Mouse (Mus musculus): ENCODE results near the gene Fbxl22. TPM values are rescaled to one million over a fixed set of nuclear protein-coding genes. Genes with fewer than 3 reads are reported as not detected.
A peak's percentile ranks its signal among the peaks of the same experiment; 100 is the strongest.

Gene Fbxl22
- total RNA-seq (2021): 10 to 100 TPM; 69.0 to 73.3 TPM

DNA sequence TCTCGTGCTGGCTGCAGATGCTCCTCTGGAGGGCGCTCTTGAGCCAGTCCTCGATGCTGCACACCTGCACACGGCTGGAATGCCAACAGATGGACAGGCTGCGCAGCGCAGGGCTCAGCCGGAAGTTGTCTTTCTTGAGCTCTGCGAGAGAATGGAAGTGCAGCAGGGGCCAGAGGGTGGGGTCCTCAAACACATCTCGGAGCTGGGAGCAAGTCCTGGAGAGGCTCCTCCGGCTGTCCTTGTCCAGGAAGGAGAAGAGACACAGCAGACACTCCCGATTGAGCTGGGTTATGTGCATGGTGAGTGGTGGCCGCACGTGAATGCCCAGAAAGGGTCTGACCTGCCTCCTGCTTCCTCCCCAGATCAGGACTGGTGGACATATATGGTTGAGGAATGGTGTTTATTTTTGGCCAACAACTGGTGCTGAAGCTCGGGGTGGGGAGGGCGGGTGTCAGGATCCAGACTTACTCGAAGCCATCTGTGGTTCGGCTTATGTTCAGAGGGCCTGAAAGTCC lies at the start of gene Fbxl22:
TSS of gene Fbxl22 (minus strand) at position 338 of the 515 bp plus-strand sequence.
- intact Hi-C loops (cut with DNase I): loop anchor here (2.0 to 5.0 kb wide), 2 partner anchors 78 to 273 kb away; partner anchors contain the start of gene Usp3
- DNase-seq: peak; percentile 75 to 80

DNA sequence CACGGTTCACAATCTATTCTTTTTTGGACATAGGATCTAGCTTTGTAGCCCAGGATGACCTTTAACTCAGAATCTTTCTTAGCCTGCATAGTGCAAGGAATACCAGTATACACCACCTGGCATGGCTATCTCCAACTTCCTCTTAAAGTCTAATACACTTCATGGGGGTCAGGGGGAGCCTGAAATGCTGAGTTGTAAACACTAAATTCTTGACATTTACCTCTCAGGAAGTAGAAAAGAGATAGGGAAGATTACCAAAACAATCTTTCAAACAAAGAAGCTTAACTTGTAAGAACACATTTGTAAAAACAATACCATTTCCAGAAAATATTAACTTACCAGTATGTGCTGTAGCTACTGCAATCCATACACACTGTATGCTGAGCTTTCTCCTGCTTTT lies 47.8 kb upstream of the Fbxl22 start:
- intact Hi-C loops (cut with DNase I): no loop called here
- DNase-seq: no peak

DNA sequence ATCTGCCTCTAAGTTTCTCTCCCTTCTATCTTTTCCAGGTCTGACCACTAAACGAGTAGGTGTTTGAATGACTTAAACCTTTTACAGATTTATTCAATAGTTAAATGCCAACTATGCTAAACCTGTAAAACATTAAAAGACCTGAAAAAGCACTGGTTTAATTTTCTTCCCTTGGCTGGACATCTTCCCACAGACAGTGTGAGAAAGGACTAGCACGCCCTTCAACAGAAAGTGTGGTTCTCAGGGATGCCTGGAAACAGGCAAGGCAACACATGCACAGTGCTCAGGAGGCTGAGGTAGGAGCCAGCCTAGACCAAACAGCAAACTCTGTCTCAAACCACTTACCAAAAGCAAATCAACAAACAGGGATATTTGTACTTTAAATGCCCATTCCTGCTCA lies 47.1 kb upstream of the Fbxl22 start:
- no peak for DNase-seq
- intact Hi-C loops (cut with DNase I): no loop called here

DNA sequence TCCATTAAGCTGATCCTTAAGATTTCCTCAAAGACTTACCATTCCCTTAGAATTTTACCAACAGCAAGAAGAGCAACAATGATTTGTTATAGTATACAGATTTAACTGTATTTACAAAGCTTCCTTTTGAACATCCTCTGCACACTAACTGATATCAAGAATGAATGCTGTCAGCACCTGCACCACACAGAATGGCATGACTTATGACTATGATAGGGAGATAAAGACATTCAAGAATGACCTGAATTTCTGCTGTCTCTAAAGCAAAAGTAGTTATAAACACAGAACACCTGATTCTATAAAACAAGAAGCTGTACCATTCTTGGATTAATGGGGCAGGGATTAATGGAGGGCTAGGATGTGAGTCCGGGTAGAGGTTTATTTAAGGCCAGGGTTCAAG lies 46.3 kb upstream of the Fbxl22 start:
- no peak for DNase-seq

DNA sequence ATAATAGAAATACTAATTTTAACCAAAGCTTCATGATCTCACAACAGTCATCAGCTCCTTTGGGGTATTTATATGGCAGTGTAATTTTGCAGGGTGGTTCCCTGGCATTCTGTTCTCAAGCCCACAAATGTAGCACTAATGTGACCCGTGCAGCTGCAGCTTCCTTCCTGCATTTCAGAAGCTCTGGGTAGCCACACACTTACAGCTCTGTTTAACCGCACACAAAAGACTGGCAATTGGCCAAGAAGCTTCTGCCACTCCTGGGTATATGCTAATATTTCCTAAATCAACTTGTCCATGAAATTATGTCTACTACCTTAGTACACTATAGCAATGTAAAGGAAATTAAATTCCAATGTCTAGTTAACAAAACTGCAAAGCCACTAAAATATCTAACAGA lies 45.9 kb upstream of the Fbxl22 start:
- peak; percentile 31 to 43 for DNase-seq
- intact Hi-C loops (cut with DNase I): no loop called here

More for the DNA sequence above, 46.3 kb upstream of the Fbxl22 start:
- intact Hi-C loops (cut with DNase I): no loop called here

DNA sequence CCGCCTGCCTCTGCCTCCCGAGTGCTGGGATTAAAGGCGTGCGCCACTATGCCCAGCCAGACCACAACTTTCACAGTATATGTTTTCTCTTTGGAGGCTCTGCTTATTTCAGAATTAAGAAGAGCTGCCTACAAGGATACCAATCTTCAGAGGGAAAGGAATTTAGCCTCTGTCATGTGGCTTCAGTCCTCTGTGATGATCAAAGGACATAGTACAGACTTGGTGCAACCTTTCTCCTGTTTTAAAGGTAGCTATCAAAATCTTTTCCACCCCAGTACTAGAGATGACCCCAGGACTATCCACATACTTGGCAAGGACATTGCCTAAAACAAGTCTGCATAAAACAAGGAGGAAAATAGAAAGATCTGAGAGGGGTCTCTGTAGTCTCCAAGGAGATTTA lies 44.6 kb upstream of the Fbxl22 start:
- intact Hi-C loops (cut with DNase I): no loop called here
- no peak for DNase-seq

DNA sequence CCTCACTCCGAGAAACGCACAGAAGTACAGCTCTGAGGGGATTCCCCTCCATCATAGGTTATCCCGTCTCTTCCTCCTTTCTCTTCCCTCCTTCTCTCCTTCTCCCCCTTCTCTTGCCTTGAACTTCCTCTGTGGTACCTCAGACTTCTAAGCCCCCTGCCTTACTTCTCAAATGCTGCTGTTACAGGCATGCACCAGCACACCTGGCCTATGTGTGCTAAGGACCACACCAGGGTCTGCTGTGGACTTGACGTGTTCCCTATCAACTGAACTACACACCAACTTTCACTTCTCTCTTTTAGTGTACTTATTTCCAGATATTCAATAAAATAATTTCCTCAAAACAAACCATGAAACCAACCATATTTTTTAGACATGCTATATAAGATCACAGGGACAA lies 28.4 kb upstream of the Fbxl22 start:
- intact Hi-C loops (cut with DNase I): no loop called here

DNA sequence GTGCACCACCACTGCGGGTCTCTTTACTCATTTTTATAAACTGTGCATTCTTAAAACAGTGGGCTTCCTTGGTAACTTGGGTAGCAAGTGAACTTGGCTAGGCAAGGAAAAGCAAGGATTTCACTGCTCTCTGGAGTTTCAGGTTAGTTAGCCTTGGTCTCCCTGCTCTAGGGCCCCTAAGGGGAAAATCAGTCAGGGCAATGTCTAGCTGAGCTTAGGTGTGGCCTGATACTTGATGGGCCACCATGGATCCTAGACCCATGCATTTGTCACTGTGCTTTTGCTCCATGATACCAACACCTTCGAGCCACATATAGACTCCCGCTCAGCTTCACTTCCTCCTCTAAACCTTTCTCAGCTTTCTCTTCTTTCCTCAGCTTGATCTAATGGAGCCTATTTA lies 7.2 kb upstream of the Fbxl22 start:
- intact Hi-C loops (cut with DNase I): no loop called here
- DNase-seq: no peak

More for the DNA sequence above, 28.4 kb upstream of the Fbxl22 start:
- DNase-seq: no peak

DNA sequence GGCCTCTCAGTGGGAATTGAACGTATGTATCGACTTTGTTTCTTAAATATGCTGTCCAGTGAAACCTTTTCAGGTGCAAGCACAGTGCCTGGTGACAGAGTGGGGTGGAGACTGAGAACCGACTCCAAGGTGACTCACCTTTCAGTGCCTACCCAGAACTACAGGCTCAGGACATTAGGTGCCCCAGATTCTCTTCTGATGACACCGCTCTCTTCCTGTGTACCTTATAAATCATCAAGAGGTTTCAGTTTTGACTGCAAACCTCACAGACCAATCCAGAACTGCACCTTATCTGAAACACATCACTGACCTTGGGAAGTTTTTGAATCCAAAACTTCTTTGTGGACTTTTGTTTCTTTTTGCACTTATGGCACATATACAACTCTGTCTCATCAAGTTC lies 5.9 kb upstream of the Fbxl22 start:
- DNase-seq: no peak
- intact Hi-C loops (cut with DNase I): no loop called here

DNA sequence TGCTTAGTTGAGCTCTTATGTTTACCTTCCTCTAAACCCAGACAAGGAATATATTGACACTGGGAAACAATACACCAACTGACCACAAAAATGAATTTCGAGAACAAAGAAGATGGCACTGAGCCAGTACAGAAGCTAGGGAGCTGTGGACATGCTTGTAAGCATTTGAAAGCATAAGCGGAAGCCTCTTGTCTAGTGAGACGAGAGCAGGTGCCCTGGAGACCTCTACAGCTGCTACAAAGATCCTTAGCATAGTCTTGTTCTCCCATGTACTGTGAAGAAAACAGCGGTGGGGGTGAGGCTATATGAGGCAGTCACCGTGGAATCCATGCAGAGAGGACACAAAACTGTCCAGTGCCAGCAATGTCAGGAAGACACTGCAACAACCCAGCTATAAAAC lies 4.5 kb upstream of the Fbxl22 start:
- DNase-seq: peak in 1 of 2 experiments; percentile 25
- intact Hi-C loops (cut with DNase I): loop anchor here (5.0 kb wide), 1 partner anchor 93 kb away; no protein-coding TSS in a partner anchor

DNA sequence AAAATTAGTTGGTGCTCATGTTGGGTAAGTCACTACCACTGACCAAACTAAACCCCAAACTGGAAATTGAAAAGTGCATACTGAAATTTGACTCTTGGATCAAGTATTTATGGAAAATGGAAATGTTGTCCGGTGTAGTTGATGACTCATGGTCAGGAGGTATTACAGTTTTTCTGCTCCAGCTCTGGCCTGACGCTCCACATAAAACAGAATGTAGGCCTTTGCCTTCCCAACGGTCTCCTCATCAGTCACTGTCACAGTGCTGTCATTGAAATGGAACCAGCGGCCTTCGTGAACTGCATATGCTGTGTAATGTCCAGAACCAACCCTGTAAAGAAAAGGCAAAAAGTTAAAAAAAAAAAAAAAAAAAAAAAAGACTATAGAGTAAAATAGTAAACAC lies 3.9 kb upstream of the Fbxl22 start:
- no peak for DNase-seq
- intact Hi-C loops (cut with DNase I): loop anchor here (5.0 kb wide), 1 partner anchor 94 kb away; no protein-coding TSS in a partner anchor

DNA sequence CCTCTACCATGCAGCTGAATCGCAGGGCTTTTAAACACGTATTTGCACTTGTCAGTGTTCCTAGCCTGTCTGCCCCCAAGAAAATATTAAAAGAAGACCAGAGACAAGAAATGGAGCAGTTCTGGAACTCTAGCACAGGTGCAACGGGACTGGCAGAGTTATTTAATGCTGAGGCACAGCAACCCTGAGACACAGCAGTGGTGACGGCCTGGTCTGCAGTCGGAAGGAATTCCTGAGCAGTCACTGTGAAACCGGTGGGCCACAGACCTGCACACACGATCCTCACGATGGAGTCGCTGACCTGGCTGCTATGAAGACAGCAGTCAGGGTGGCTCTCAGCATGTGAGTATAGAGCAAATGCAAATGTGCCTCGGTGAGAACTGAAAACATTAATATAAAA lies 3.4 kb upstream of the Fbxl22 start:
- intact Hi-C loops (cut with DNase I): loop anchor here (5.0 kb wide), 1 partner anchor 95 kb away; no protein-coding TSS in a partner anchor

DNA sequence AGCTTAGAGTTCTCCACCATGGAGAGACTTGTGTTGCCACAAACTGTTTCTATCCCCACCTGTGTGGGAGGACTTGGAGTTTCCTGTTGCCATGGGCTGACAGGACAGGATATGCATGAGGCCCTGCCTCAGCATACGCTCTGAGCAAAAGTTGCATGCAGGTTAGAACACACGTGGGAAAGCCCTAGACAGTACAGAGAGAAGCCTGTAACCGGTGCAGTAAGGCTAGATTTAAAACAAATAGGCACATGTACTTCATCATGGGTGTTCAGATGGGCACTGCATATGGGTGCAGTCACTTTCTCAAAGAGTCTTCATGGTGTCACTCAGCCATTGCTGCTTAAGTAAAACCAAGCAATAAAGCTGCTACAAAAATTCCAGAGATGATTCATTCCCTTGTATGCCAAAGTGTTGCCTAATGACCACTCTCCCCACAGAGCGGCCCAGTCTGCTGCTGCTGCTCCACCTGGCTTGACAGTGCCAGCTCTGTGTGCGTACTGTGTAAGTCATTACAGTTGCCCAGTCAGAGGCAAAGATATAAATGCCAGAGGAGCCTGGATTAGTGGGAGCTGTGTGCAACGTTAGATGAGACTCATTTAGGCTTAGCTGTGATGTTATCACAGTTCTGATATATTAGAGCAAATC lies 2.0 kb upstream of the Fbxl22 start:
- intact Hi-C loops (cut with DNase I): loop anchor here (5.0 kb wide), 1 partner anchor 96 kb away; no protein-coding TSS in a partner anchor
- DNase-seq: peak in 1 of 2 experiments; percentile 39

More for the DNA sequence above, 3.4 kb upstream of the Fbxl22 start:
- no peak for DNase-seq

DNA sequence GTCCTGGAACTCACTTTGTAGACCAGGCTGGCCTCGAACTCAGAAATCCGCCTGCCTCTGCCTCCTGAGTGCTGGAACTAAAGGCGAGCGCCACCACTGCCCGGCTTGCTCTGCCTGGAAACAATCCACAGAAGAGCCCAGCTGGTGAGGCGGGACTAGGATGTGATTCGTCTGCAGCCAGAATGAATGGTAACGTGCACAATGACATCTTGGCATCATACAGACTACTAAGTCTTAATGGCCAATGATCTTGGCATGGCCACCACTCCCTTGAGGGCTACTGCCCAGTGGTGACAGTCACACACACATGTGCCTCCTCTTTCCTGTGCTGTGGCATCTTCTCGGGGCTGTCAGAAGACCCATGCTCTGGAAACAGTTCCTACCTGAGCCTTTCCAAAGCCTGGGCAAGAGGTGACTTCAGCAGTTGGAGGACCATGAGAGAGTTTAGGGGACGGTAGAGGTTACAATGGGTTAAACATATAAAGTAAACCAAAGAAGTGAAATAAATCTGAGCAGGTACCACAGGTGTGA lies 1.4 kb upstream of the Fbxl22 start:
- peak in 1 of 2 experiments; percentile 24 for DNase-seq
- intact Hi-C loops (cut with DNase I): loop anchor here (2.0 to 5.0 kb wide), 2 partner anchors 77 to 97 kb away; partner anchors contain the start of gene Usp3

DNA sequence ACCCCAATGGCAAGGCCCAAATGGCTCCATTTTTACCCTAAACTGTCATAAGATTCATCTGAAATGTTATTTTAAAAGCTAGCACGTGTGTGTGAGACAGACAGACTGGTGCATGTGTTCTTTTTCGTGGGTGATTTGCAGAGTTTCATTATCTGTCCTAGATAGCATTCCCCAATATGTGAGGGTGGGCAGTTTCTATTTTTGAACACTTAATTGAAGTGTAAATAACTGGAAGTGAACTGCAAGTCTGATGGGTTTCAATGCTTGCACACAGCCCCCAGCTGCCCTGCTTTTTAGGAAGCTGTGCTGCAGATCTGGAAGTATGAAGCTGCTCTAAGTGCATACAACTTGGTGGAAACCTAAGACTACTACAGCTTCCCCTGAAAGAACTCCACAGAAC lies 722 bp upstream of the Fbxl22 start:
- intact Hi-C loops (cut with DNase I): loop anchor here (2.0 to 5.0 kb wide), 2 partner anchors 78 to 97 kb away; partner anchors contain the start of gene Usp3

DNA sequence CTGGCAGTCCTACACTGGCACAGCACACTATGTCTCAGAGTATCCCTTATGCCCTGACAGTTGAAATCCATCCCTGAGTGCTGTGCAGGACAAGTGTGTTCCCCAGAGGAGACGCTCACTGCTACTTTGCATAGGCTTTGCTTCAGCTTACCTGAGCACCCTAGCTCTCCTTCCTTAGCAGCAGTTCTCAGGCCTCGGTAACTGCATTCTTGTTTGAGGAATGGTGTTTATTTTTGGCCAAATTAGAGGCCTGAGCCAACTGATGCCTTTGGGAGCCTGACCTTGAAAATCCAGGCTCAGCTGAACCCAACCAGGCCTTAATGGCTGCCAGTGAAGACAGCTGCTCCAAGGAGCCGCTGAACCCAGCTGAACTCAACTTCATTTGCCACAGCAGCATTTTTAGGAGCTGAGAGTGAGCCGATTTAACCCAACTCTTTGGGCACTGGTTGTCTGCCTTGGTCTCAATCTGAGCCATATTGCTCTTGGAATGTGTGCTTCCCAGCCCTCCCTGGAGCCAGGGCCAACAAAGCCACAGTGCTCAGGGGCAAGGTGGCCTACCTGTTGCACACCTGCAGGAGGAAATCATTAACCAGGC lies 635 bp downstream of the Fbxl22 start:
- intact Hi-C loops (cut with DNase I): loop anchor here (2.0 to 5.0 kb wide), 2 partner anchors 79 to 274 kb away; partner anchors contain the start of gene Usp3
- peak; percentile 49 to 59 for DNase-seq

More for the DNA sequence above, 722 bp upstream of the Fbxl22 start:
- peak in 1 of 2 experiments; percentile 28 for DNase-seq

DNA sequence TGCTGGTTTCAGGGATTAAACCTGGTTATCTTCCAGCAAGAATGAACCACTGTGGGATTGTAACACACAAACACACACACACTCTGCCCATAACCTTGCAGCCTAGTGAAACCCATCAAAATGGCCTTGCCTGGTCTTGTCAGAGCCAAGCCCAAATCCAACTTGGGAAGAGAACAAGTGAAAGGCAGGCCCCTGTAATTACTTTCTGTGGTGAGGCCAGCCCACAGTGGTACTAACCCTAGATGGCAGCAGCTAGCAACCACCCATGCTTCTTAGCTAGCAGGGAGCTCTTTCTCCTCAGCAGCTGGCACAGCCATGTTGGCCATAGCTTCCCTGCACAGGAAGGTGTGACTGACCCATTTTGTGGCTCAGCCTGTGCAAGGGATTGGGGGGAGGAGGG lies 1.2 kb downstream of the Fbxl22 start:
- intact Hi-C loops (cut with DNase I): loop anchor here (5.0 kb wide), 1 partner anchor 274 kb away; no protein-coding TSS in a partner anchor
- peak; percentile 49 to 53 for DNase-seq

DNA sequence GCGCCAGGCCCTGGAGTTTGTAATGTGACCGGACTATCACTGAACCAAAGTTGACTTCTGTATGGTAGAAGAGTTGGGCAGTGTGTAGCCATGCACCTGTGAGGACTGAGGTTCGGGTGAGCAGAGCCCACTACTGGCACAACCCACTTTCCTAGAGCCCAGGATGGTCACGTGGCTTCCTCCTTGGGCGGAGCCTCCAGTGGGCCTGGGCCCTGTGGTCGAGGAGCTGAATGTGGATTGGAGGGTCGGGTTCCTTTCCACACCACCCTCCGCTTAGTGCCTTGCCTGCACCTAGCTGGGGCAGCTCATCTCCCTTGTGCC lies 2.1 kb downstream of the Fbxl22 start:
- peak; percentile 91 to 92 for DNase-seq
- intact Hi-C loops (cut with DNase I): loop anchor here (5.0 kb wide), 1 partner anchor 275 kb away; no protein-coding TSS in a partner anchor

DNA sequence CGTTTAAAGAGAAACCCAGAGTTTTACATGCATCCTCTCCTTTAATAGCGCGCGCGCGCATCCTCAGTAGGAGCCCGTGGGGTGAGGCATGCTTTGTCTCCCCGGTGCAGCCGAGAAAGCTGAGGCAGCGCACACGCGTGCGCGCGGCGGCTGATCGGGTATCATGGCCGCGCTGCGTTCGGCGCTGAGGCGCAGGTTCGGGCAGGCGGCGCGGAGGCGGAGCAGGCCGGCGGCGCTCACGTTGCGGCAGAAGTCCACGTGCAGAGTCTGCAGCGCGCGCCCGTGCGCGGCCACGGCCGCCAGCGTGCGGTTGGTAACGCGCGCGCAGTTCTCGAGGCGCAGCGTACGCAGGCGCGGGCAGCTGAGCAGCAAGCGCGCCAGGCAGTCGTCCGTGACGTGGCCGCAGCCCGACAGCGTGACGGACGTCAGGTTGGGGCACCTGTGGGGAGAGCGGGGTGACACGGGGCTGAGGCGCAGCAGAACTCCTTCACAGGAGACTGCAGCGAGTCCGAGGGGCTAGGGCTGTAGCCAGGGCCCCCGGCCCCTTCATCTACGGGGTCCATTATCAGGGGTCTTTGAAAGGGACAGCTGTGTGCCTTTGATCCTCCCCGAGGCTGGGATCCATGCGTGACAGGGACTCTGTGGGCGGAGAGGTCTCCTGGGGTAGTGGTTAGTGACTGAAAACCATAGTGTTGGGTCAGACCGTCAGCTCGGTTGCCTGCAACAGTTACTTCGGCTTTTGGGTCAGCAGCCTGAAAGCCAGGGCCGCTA lies 2.6 kb downstream of the Fbxl22 start:
- peak; percentile 94 for DNase-seq
- intact Hi-C loops (cut with DNase I): loop anchor here (5.0 kb wide), 1 partner anchor 276 kb away; no protein-coding TSS in a partner anchor

DNA sequence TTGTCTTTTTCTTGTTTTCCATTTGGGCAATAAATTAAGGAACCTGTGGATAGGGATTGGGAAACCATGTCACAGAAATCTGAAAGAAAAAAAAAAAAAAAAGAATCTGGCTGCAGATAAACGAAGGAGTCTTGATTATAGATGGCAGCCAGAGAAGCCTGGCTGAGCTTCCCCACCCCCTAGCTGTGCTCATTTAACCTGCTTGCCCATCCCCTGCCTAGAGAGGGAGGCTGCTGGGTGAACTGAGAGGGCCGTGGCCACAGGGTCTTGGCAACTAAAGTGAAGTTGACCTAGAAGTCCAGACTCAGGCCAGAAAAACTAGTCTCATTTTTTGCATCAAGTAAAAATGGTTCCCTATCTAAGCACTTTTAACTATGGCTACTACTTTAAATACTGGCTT lies 3.4 kb downstream of the Fbxl22 start:
- intact Hi-C loops (cut with DNase I): loop anchor here (5.0 kb wide), 1 partner anchor 276 kb away; no protein-coding TSS in a partner anchor
- DNase-seq: peak in 1 of 2 experiments; percentile 45
